Mouse (Mus musculus) heart, postnatal 0 days (tissue): ENCODE measurements around the gene Nr6a1.

Experiments
- CTCF ChIP-seq: IDR thresholded peaks from 2 replicates; pipeline ENCODE4 v1.5.1; 2016; ENCODE audit warnings: antibody characterized with exemption, control low read depth, low read depth
- EP300 ChIP-seq: IDR thresholded peaks from 2 replicates; pipeline ENCODE4 v1.6.1; 2016; ENCODE audit warnings: antibody characterized with exemption, low read depth

GRCm38 (mm10) chr2:38943977-38944376, 16.5 kb upstream of the Nr6a1 start:
- no peak for TF ChIP-seq CTCF
- TF ChIP-seq EP300: no peak
